In the genomic region with DNA sequence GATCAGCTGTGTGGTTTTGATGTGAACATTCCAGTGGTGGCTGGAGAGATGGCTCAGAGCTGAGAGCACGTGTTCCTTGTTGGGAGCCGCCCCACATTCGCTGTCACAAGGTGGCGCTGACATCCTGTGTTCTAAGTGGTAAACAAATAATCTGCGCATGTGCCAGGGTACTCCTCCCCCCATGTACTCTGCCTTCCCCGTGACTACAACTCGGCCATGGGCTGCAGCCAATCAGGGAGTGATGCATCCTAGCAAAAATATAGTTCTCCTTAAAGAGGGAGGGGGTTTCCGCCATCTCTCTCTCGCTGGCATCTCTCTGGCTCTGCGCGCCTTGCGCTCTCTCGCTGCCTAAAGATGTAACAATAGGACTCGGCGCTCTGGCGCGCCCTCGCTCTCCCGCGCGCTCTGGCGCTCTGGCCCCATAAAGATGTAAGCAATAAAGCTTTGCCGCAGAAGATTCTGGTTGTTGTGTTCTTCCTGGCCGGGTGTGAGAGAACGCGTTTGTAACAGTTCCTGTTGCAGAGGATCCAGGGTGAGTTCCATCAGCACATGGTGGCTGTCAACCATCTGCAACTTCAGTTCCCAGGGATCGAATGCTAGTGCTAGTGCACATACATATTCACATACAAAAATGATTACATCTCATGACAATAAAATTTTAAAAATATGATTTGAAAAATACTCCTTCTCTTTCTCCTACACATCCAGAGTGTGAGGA, we compare ENCODE assay signal across 8 mouse cellular contexts. TPM values are rescaled to one million over a fixed set of nuclear protein-coding genes. Genes with fewer than 3 reads are reported as not detected.
A peak's percentile ranks its signal among the peaks of the same experiment; 100 is the strongest.
DNase-seq lines count a peak whose midpoint lies in the region; ATAC-seq lines count a peak whose summit lies in the region.
"Not testable (repeated sequence)": the region's sequence is repeated elsewhere in the genome, so short reads cannot be mapped to it uniquely, and the experiment has no call there.

No protein-coding gene starts in this region.

- under 1% methylated on average over 27 of the region's 27 CpGs for WGBS in forebrain, embryonic 15.5 days
- whole genome bisulfite sequencing in liver, embryonic 12.5 days (ENCODE audit: insufficient replicate concordance), result 1% methylated on average over 27 of the region's 27 CpGs
- WGBS in stomach, embryonic 14.5 days, result 1% methylated on average over 27 of the region's 27 CpGs

- peak; percentile 81 to 87 for DNase-seq in CD8-positive naive resting alpha-beta T cell, adult 2 months (ENCODE audit: low read depth in 2 of 2, low spot score in 2 of 2)
- peak; percentile 88 to 91 for DNase-seq in cerebellum, adult 18-20 months
- peak; percentile 90 to 91 for DNase-seq in heart, postnatal 10 days
- peak; percentile 93 to 96 for DNase-seq in kidney, postnatal 36 days
- peak; percentile 90 to 91 for DNase-seq in natural killer cell, adult 2 months (ENCODE audit: low spot score in 2 of 2)

- peak overlapping the region; percentile 59 for H3K4me3 ChIP-seq in forebrain, embryonic 15.5 days
- H3K4me3 ChIP-seq in liver, embryonic 12.5 days, result peak overlapping the region; percentile 63
- H3K4me3 ChIP-seq in stomach, embryonic 14.5 days (ENCODE audit: low read depth, low read length), result peak overlapping the region; percentile 37

- ATAC-seq in forebrain, embryonic 15.5 days (replicated peaks), result peak; percentile 95
- ATAC-seq in liver, embryonic 12.5 days, result peak; percentile 82
- peak; percentile 84 for ATAC-seq in stomach, embryonic 14.5 days (ENCODE audit: insufficient number of reproducible peaks, insufficient read depth, low FRiP score, low read depth)

- not testable (repeated sequence) for H3K9me3 ChIP-seq in forebrain, embryonic 15.5 days; liver, embryonic 12.5 days (replicated peaks); stomach, embryonic 14.5 days (ENCODE audit: control insufficient read depth, low read depth, low read length)

- peaks cover 40% of the 10 kb centered on the region for H3K27me3 ChIP-seq in forebrain, embryonic 15.5 days
- peaks cover 42% of the 10 kb centered on the region for H3K27me3 ChIP-seq in liver, embryonic 12.5 days (replicated peaks)
- peaks cover 17% of the 10 kb centered on the region for H3K27me3 ChIP-seq in stomach, embryonic 14.5 days (ENCODE audit: control insufficient read depth, insufficient read depth, low read length)

- H3K4me2 ChIP-seq in forebrain, embryonic 15.5 days (replicated peaks), result peak overlapping the region; percentile 54
- H3K4me2 ChIP-seq in liver, embryonic 12.5 days, result peak overlapping the region; percentile 78
- peak overlapping the region; percentile 46 for H3K4me2 ChIP-seq in stomach, embryonic 14.5 days (replicated peaks; ENCODE audit: low read depth, low read length)

- intact Hi-C loops in heart, postnatal 10 days (cut with DNase I), result not testable (repeated sequence)

- H3K4me1 ChIP-seq in forebrain, embryonic 15.5 days, result peaks cover 20% of the 10 kb centered on the region
- peaks cover 42% of the 10 kb centered on the region for H3K4me1 ChIP-seq in liver, embryonic 12.5 days
- not testable (repeated sequence) for H3K4me1 ChIP-seq in stomach, embryonic 14.5 days (ENCODE audit: control insufficient read depth, insufficient read depth, low read length)

- H3K36me3 ChIP-seq in forebrain, embryonic 15.5 days; liver, embryonic 12.5 days; stomach, embryonic 14.5 days (ENCODE audit: control insufficient read depth, insufficient read depth, low read length): not testable (repeated sequence)

- peak overlapping the region; percentile 68 for H3K9ac ChIP-seq in forebrain, embryonic 15.5 days (replicated peaks)
- H3K9ac ChIP-seq in liver, embryonic 12.5 days, result peak overlapping the region; percentile 64
- H3K9ac ChIP-seq in stomach, embryonic 14.5 days (replicated peaks; ENCODE audit: low read depth, low read length), result not testable (repeated sequence)

- peak overlapping the region; percentile 97 for H3K27ac ChIP-seq in forebrain, embryonic 15.5 days (replicated peaks)
- H3K27ac ChIP-seq in liver, embryonic 12.5 days, result peak overlapping the region; percentile 79
- peak overlapping the region; percentile 78 for H3K27ac ChIP-seq in stomach, embryonic 14.5 days (ENCODE audit: low read length)

RNA-seq across cellular contexts. Expression of gene H2-K1, which starts 18.8 kb away (rescaled TPM):
- polyA plus RNA-seq in forebrain, embryonic 15.5 days (2015; fragmentation: Nextera tagmentation; extraction: Ambion mirVana), result 8.1 and 13.0 TPM in 2 replicates
- 10 to 100 TPM; 54.8 to 56.2 TPM for total RNA-seq in heart, postnatal 10 days (2021)
- polyA plus RNA-seq in liver, embryonic 12.5 days (2016; fragmentation: Nextera tagmentation; extraction: Ambion mirVana), result 82.1 and 83.5 TPM in 2 replicates
- 38.3 and 38.8 TPM in 2 replicates for polyA plus RNA-seq in stomach, embryonic 14.5 days (2014; fragmentation: Nextera tagmentation; extraction: Ambion mirVana)

RNA-seq across cellular contexts. Expression of gene Rps18, which starts 25.6 kb away (rescaled TPM):
- polyA plus RNA-seq in forebrain, embryonic 15.5 days (2015; fragmentation: Nextera tagmentation; extraction: Ambion mirVana), result 864 and 971 TPM in 2 replicates
- 100 to 1,000 TPM; 566 to 572 TPM for total RNA-seq in heart, postnatal 10 days (2021)
- 1,396 and 1,433 TPM in 2 replicates for polyA plus RNA-seq in liver, embryonic 12.5 days (2016; fragmentation: Nextera tagmentation; extraction: Ambion mirVana)
- polyA plus RNA-seq in stomach, embryonic 14.5 days (2014; fragmentation: Nextera tagmentation; extraction: Ambion mirVana), result 2,047 and 2,164 TPM in 2 replicates

RNA-seq across cellular contexts. Expression of gene Vps52, which starts 25.7 kb away (rescaled TPM):
- 75.8 and 79.7 TPM in 2 replicates for polyA plus RNA-seq in forebrain, embryonic 15.5 days (2015; fragmentation: Nextera tagmentation; extraction: Ambion mirVana)
- 10 to 100 TPM; 36.3 to 36.8 TPM for total RNA-seq in heart, postnatal 10 days (2021)
- polyA plus RNA-seq in liver, embryonic 12.5 days (2016; fragmentation: Nextera tagmentation; extraction: Ambion mirVana), result 41.1 and 43.5 TPM in 2 replicates
- polyA plus RNA-seq in stomach, embryonic 14.5 days (2014; fragmentation: Nextera tagmentation; extraction: Ambion mirVana), result 31.5 and 34.8 TPM in 2 replicates

RNA-seq across cellular contexts. Expression of gene B3galt4, which starts 30.1 kb away (rescaled TPM):
- 10.1 and 10.4 TPM in 2 replicates for polyA plus RNA-seq in forebrain, embryonic 15.5 days (2015; fragmentation: Nextera tagmentation; extraction: Ambion mirVana)
- total RNA-seq in heart, postnatal 10 days (2021), result 1 to 10 TPM; 2.7 to 3.7 TPM
- polyA plus RNA-seq in liver, embryonic 12.5 days (2016; fragmentation: Nextera tagmentation; extraction: Ambion mirVana), result 2.1 and 2.6 TPM in 2 replicates
- 2.8 and 2.9 TPM in 2 replicates for polyA plus RNA-seq in stomach, embryonic 14.5 days (2014; fragmentation: Nextera tagmentation; extraction: Ambion mirVana)

RNA-seq across cellular contexts. Expression of gene Wdr46, which starts 40.9 kb away (rescaled TPM):
- polyA plus RNA-seq in forebrain, embryonic 15.5 days (2015; fragmentation: Nextera tagmentation; extraction: Ambion mirVana), result 31.0 and 33.4 TPM in 2 replicates
- total RNA-seq in heart, postnatal 10 days (2021), result 10 to 100 TPM; 12.4 to 12.6 TPM
- polyA plus RNA-seq in liver, embryonic 12.5 days (2016; fragmentation: Nextera tagmentation; extraction: Ambion mirVana), result 49.4 and 52.7 TPM in 2 replicates
- 19.0 and 23.0 TPM in 2 replicates for polyA plus RNA-seq in stomach, embryonic 14.5 days (2014; fragmentation: Nextera tagmentation; extraction: Ambion mirVana)

Comparison
In these comparisons a context has a peak if more than half of its experiments do, and no peak if none do; other contexts are left out.
1. Peak in every context shown above with its lines: DNase-seq, ATAC-seq, H3K4me3 ChIP-seq and H3K27ac ChIP-seq.